Mouse (Mus musculus): ENCODE results near the gene Mad1l1. TPM values are rescaled to one million over a fixed set of nuclear protein-coding genes. Genes with fewer than 3 reads are reported as not detected.

Mad1l1 gene
- polyA plus RNA-seq, 1 experiment from 2014 or later, result 44.1 TPM

DNA sequence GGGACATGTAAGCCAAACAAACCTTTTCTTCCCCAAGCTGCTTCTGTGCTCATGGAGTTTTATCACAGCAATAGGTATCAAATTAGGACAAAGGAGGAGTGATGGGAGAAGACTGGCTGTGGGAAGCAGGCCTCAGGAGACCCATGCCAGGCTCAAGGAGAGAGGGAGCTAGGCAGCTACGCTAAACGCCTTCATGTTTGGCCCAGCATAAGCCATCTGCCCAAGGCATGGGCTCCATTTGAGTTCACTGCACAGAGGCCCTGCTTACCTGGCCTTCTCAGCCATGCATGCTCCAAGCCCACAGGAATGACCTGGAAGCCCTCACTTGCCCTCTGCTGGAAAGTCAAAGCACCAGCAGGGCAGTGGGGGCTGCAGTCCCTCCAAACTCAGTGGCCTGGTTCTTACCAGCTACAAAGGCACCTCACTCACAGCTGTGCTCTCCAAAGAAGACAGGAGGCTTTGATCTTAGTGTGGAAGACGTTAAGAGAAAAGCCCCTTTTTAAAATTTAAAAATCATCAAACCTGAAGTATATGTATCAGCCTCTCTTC lies 206.8 kb downstream of the Mad1l1 start:
- Histone ChIP-seq H3K27ac (no peak overlapping the region), H3K4me2 (replicated peaks) (no peak overlapping the region), H3K9ac (no peak overlapping the region), H3K36me3 (0 out of 2 replicates have a peak, but pooled peaks cover 10% of the 10 kb centered on the region), H3K4me1 (peaks cover 20% of the 10 kb centered on the region), H3K27me3 (replicated peaks) (no peaks in the 10 kb centered on the region), H3K4me3 (no peak overlapping the region), H3K9me3 (no peaks in the 10 kb centered on the region)
- no peak for ATAC-seq (ENCODE audit: low FRiP score, low read depth)
- WGBS, result 91% methylated on average over 3 of the region's 3 CpGs

DNA sequence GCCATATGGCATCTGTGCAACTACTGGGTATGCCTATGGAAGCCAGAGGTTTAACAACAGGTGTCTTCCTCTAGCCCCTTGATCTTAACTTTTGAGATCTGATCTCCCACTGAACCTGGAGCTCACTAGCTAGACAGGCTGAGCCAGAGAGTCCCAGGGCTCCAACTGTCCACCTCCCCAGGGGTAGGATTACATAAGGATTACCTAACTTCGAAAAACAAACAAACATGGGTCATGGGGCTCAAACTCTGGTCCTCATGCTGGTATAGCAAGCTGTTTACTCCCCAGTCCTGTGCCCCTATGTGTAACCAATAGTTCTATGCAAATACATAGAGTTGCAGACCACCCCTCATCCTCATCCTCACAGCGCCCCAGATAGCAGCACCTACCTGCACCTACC lies 208.1 kb downstream of the Mad1l1 start:
- 0 out of 2 replicates have a peak, but pooled peaks cover 10% of the 10 kb centered on the region for H3K36me3 ChIP-seq

DNA sequence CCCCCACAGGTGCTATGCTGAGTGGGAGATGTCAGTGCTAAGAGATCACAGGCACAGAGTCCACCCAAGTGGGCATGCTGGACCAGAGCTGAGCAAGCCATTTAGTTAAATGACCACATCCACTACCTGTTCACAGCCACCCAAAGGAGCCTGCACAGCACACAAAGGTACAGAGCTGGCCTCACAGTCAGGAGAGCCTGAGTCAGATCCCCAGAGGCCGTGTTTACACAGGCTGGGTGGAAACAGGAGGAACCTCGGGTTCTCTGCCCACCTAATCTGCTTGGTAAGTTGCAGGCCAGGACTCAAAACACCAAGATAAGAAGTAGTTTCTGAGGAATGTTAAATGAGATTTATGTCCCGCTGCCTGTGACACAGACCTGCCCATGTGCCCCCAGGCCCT lies 211.3 kb downstream of the Mad1l1 start:
- H3K27ac ChIP-seq, result no peak overlapping the region
- 71% methylated on average over 3 of the region's 3 CpGs for WGBS

More for the DNA sequence above, 208.1 kb downstream of the Mad1l1 start:
- peaks cover 20% of the 10 kb centered on the region for H3K4me1 ChIP-seq
- H3K27ac ChIP-seq, result no peak overlapping the region
- 96% methylated on average over 2 of the region's 2 CpGs for WGBS
- H3K4me2 ChIP-seq (replicated peaks), result no peak overlapping the region
- H3K9ac ChIP-seq, result no peak overlapping the region
- H3K4me3 ChIP-seq, result no peak overlapping the region
- no peaks in the 10 kb centered on the region for H3K9me3 ChIP-seq
- H3K27me3 ChIP-seq (replicated peaks), result no peaks in the 10 kb centered on the region
- ATAC-seq (ENCODE audit: low FRiP score, low read depth), result no peak

DNA sequence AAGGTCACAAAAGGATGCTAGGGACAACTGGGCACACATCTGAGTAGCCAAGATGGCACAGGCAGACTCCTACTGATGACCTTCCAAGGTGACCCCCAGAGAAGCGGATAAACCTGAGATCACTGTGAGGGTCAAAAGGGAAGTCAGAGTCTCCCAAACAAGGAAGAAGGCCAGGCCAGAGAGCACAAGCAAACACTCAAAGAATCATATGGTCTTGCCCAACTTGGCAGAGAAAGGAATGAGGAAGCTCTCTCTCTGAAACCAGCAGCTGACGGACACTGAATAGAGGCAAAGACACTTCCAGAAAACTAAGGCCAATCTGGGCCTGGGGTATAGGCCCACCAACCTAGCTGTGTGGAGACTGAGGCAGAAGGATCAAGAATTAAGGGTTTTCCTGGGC lies 213.4 kb downstream of the Mad1l1 start:
- no peak for ATAC-seq (ENCODE audit: low FRiP score, low read depth)
- 98% methylated on average over 2 of the region's 2 CpGs for WGBS
- Histone ChIP-seq H3K9ac (no peak overlapping the region), H3K4me3 (no peak overlapping the region), H3K27ac (no peak overlapping the region), H3K27me3 (replicated peaks) (no peaks in the 10 kb centered on the region), H3K4me2 (replicated peaks) (no peak overlapping the region), H3K4me1 (no peaks in the 10 kb centered on the region), H3K36me3 (0 out of 2 replicates have a peak, but pooled peaks cover 10% of the 10 kb centered on the region), H3K9me3 (no peaks in the 10 kb centered on the region)

More for the DNA sequence above, 211.3 kb downstream of the Mad1l1 start:
- H3K9ac ChIP-seq, result no peak overlapping the region
- no peak overlapping the region for H3K4me3 ChIP-seq
- H3K4me1 ChIP-seq, result peaks cover 2% of the 10 kb centered on the region
- H3K4me2 ChIP-seq (replicated peaks), result no peak overlapping the region
- 0 out of 2 replicates have a peak, but pooled peaks cover 10% of the 10 kb centered on the region for H3K36me3 ChIP-seq
- H3K27me3 ChIP-seq (replicated peaks), result no peaks in the 10 kb centered on the region
- no peak for ATAC-seq (ENCODE audit: low FRiP score, low read depth)
- no peaks in the 10 kb centered on the region for H3K9me3 ChIP-seq

DNA sequence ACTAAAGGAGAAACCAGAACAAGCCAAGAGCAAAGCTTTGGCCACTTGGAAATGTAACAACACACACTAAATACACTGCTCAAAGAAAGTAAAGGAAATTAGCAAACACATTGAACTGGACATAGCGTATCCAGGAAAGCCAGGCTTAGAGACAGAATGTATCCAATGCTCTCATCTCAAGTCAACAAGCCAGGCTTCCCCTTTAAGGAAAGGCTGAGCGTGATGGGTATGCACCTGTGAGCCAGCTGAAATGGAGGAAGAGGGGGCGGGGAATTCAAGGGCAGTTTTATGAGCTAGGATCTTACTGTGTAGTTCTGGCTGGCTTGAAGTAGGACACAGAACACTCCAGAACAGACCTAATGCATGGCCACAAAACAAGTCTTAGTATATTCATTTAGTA lies 215.3 kb downstream of the Mad1l1 start:
- H3K27me3 ChIP-seq (replicated peaks), result no peaks in the 10 kb centered on the region
- no peak for ATAC-seq (ENCODE audit: low FRiP score, low read depth)
- no peak overlapping the region for H3K27ac ChIP-seq
- H3K9me3 ChIP-seq, result no peaks in the 10 kb centered on the region
- WGBS, result 82% methylated on average over 3 of the region's 3 CpGs
- H3K4me2 ChIP-seq (replicated peaks), result no peak overlapping the region
- no peaks in the 10 kb centered on the region for H3K4me1 ChIP-seq
- H3K9ac ChIP-seq, result no peak overlapping the region
- H3K36me3 ChIP-seq, result 0 out of 2 replicates have a peak, but pooled peaks cover 3% of the 10 kb centered on the region
- no peak overlapping the region for H3K4me3 ChIP-seq

DNA sequence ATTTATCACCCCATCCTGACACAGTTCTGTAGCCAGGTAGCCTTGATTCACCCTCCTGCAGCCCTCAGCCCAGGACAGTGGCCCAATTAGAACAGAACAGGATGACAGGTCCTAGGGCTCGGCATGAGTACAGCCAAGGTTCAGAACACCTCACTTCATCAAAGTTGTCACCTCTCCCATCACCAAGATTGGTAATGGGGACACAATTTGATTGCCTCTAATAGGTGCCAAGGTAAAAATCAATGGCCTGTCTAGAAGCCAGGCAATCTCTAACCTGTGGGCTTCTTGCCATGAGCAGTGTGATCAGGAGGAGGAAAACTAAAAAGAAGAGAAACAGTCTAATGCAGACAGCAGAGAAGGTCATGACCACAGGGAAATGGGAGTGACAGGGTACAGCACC lies 216.5 kb downstream of the Mad1l1 start:
- no peak overlapping the region for H3K27ac ChIP-seq
- peaks cover 3% of the 10 kb centered on the region; the same call in 1 of the 2 replicates for H3K36me3 ChIP-seq
- no peaks in the 10 kb centered on the region for H3K9me3 ChIP-seq
- no peak overlapping the region for H3K4me2 ChIP-seq (replicated peaks)
- no peak overlapping the region for H3K9ac ChIP-seq
- no peaks in the 10 kb centered on the region for H3K27me3 ChIP-seq (replicated peaks)
- ATAC-seq (ENCODE audit: low FRiP score, low read depth), result no peak
- no peak overlapping the region for H3K4me3 ChIP-seq
- no peaks in the 10 kb centered on the region for H3K4me1 ChIP-seq
- 97% methylated on average over 1 of the region's 1 CpGs for WGBS

DNA sequence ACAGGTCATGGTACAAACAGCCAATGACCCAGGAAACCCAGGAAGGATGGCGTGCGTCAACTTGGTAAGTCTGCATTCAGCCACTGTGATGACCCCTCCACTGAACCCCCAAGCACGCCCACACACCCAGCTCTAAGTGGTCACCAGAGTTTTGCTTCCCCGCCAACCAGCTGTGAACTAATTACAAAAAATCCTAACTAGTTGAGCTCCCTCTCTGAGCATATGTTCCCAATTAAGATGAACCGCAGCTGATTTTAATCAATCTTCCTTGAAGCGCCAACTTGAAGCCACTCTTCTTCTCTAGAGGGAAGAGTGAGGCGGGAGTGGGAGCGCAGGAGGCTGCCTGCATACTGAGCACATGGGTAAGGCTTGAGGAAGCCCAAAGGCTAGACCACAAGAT lies 218.6 kb downstream of the Mad1l1 start:
- WGBS, result 88% methylated on average over 8 of the region's 8 CpGs
- ATAC-seq (ENCODE audit: low FRiP score, low read depth), result no peak
- Histone ChIP-seq H3K27me3 (replicated peaks) (no peaks in the 10 kb centered on the region), H3K9ac (no peak overlapping the region), H3K4me3 (no peak overlapping the region), H3K9me3 (no peaks in the 10 kb centered on the region), H3K4me2 (replicated peaks) (no peak overlapping the region), H3K27ac (no peak overlapping the region), H3K36me3 (no peaks in the 10 kb centered on the region; the same call in 1 of the 2 replicates), H3K4me1 (no peaks in the 10 kb centered on the region)

DNA sequence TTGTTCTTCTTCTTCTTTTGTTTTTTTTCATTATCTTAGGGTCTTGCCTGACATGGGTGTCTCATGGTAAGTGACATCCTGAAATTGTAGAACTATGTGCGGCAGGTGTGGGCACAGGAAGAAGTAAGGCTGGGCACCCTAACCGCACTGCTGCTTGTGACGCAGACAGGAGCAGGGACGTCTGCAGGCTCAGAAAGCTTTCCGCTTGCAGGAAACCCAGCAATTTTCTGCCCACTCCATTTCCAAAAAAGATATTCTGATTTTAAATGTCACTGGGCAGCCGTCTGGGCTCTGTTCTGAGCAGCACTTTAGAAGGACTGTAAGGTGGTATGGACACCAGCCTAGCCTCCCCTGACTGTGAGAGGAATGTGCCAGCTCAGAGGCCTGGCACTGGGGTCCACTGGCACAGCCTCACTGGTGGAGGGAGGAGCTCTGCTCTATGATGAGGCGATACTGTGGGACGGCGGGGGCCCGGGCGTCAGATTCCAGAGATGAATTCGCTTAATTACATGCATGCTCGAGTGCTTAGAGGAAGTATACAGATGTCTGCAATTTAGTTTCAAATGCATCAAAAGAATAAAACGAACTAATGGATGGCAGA lies 219.8 kb downstream of the Mad1l1 start:
- Histone ChIP-seq H3K36me3 (no peaks in the 10 kb centered on the region; the same call in 1 of the 2 replicates), H3K4me3 (no peak overlapping the region), H3K4me2 (replicated peaks) (no peak overlapping the region), H3K4me1 (no peaks in the 10 kb centered on the region), H3K27ac (no peak overlapping the region), H3K9me3 (no peaks in the 10 kb centered on the region), H3K9ac (no peak overlapping the region), H3K27me3 (replicated peaks) (no peaks in the 10 kb centered on the region)
- ATAC-seq (ENCODE audit: low FRiP score, low read depth), result no peak
- 90% methylated on average over 14 of the region's 14 CpGs for WGBS

DNA sequence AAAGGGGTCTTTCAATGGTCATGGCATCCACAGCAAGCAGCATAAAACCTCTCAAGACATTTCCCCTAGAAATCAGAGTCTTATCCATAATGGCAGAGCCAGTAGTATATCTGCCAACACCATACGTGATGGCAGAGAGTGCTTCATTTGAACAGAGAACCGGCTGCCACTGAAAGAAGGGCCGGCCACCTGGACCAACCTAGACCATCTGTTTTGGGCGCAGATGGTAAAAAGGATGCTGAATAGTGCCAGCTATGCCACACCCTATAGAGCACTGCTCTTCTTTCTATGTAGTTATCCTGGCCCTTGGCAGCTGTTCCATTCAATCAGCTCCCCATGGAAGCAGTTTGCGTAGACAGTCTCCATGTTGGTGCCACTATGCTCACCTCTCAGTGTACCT lies 222.6 kb downstream of the Mad1l1 start:
- 86% methylated on average over 5 of the region's 5 CpGs for WGBS
- Histone ChIP-seq H3K27ac (no peak overlapping the region), H3K4me1 (peaks cover 12% of the 10 kb centered on the region), H3K36me3 (no peaks in the 10 kb centered on the region; the same call in 1 of the 2 replicates), H3K9ac (no peak overlapping the region), H3K27me3 (replicated peaks) (no peaks in the 10 kb centered on the region), H3K4me2 (replicated peaks) (no peak overlapping the region), H3K9me3 (no peaks in the 10 kb centered on the region), H3K4me3 (no peak overlapping the region)
- no peak for ATAC-seq (ENCODE audit: low FRiP score, low read depth)

DNA sequence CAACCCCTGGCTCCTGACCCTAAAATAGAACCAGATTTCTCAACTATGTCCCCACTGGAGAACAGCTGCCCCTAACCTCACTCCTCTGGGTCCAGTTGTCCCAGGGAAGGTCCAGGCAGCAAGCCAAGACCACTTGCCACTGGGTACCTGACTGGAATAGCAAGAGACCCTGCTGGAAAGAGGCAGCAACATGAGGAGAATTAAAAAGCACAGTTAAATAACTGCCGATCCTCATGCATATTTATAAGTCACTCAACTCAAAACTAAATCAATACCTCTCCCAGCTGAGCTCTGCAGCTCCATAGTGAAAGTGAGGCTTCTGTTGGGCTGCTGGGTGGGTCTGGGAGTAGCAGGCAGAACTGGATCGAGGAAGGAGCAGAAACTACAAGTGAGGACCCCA lies 226.1 kb downstream of the Mad1l1 start:
- Histone ChIP-seq H3K4me1 (peaks cover 19% of the 10 kb centered on the region), H3K27ac (peak overlapping the region; percentile 55; the same call in 1 of the 2 replicates), H3K4me2 (replicated peaks) (no peak overlapping the region), H3K27me3 (replicated peaks) (no peaks in the 10 kb centered on the region), H3K4me3 (no peak overlapping the region), H3K9me3 (no peaks in the 10 kb centered on the region), H3K9ac (no peak overlapping the region), H3K36me3 (peaks cover 7% of the 10 kb centered on the region; the same call in 1 of the 2 replicates)
- WGBS, result 28% methylated on average over 2 of the region's 2 CpGs
- ATAC-seq (ENCODE audit: low FRiP score, low read depth), result peak; percentile 78

DNA sequence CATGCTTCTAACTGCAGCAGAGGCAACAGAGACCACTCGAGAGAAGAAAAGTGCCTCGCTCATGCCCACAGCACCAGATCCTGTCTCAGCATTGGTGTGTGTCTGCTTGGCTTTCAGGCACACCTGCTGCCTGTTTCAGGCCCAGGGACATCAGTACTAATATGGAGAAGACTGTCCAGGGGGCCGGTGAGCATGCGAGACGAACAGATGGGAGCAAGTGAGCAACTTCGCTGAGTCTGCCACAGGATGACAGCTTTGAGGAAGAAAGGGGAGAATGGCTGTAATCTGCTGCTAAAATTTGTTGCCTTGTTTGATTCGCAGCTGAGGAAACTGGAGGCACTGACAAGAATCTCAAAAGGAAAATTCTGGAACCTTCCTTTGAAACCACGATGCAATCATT lies 227.9 kb downstream of the Mad1l1 start:
- peaks cover 7% of the 10 kb centered on the region; the same call in 1 of the 2 replicates for H3K36me3 ChIP-seq
- no peak overlapping the region for H3K9ac ChIP-seq
- no peak for ATAC-seq (ENCODE audit: low FRiP score, low read depth)
- H3K4me3 ChIP-seq, result no peak overlapping the region
- peaks cover 19% of the 10 kb centered on the region for H3K4me1 ChIP-seq
- H3K27me3 ChIP-seq (replicated peaks), result no peaks in the 10 kb centered on the region
- H3K9me3 ChIP-seq, result no peaks in the 10 kb centered on the region
- 86% methylated on average over 8 of the region's 8 CpGs for WGBS
- H3K27ac ChIP-seq, result no peak overlapping the region
- no peak overlapping the region for H3K4me2 ChIP-seq (replicated peaks)

DNA sequence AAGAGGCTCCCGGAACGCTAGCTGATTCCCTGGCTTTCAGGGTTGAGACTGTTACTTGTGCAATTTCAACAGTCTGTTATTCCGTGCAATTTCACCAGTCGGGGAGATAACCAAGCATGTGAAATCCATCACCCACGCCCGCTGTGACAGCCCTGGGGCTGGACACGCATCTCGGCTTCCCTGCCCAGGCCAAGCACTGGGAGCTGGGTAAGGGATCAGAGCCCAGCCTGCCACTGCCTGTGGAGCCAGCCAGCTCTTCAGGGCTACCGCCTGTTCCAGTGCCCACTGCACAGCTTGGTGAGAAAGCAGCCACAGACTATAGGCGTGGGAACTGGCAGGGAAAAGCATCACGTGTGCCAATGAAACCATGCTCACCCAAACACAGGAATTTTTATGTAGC lies 229.8 kb downstream of the Mad1l1 start:
- no peak overlapping the region for H3K9ac ChIP-seq
- peaks cover 10% of the 10 kb centered on the region; the same call in 1 of the 2 replicates for H3K36me3 ChIP-seq
- H3K4me3 ChIP-seq, result no peak overlapping the region
- 66% methylated on average over 11 of the region's 11 CpGs for WGBS
- peak; percentile 43; the same call in 1 of the 2 replicates for ATAC-seq (ENCODE audit: low FRiP score, low read depth)
- no peak overlapping the region for H3K27ac ChIP-seq
- no peaks in the 10 kb centered on the region for H3K9me3 ChIP-seq
- peaks cover 19% of the 10 kb centered on the region for H3K4me1 ChIP-seq
- H3K27me3 ChIP-seq (replicated peaks), result no peaks in the 10 kb centered on the region
- no peak overlapping the region for H3K4me2 ChIP-seq (replicated peaks)

DNA sequence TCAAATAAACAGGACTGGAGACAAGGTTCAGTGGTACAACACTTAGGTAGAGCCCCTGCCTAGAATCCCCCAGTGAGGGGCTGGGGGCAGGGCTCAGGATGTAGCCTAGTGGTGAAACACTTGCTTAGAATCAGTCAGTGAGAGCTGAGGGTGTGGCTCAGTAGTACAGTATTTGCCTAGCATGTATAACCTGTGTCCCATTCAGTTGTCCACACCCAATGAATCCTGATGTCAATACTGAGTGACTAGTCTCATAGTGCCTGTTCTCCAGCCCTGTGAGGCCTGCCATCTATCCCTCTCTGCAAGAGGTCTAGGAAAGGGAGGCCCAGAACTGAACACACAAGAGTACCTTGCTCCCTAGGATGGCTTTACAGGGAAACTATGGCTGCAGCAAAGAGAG lies 232.1 kb downstream of the Mad1l1 start:
- Histone ChIP-seq H3K4me2 (replicated peaks) (no peak overlapping the region), H3K4me1 (peaks cover 7% of the 10 kb centered on the region; the same call in 1 of the 2 replicates)

More for the DNA sequence above, 232.1 kb downstream of the Mad1l1 start:
- ATAC-seq (ENCODE audit: low FRiP score, low read depth), result no peak
- Histone ChIP-seq H3K9me3 (no peaks in the 10 kb centered on the region), H3K4me3 (no peak overlapping the region), H3K36me3 (peaks cover 10% of the 10 kb centered on the region; the same call in 1 of the 2 replicates), H3K27ac (no peak overlapping the region), H3K27me3 (replicated peaks) (no peaks in the 10 kb centered on the region), H3K9ac (no peak overlapping the region)

Data from neural tube, embryonic 12.5 days (tissue).